Mouse (Mus musculus): ENCODE data around the gene Lcn10.
"Not testable (repeated sequence)": the region's sequence is repeated elsewhere in the genome, so short reads cannot be mapped to it uniquely, and the experiment has no call there.

The Lcn10 gene

GRCm38 (mm10) chr2:25706643-25707481, 24.3 kb downstream of the Lcn10 start, which contains the start of gene Bmyc:
Gene Bmyc (plus strand): TSS chr2:25706739.
- no peak for DNase-seq (ENCODE audit: low read depth, low spot score)

GRCm38 (mm10) chr2:25708121-25708520, 25.6 kb downstream of the Lcn10 start:
- DNase-seq (ENCODE audit: low read depth, low spot score), result no peak

GRCm38 (mm10) chr2:25709056-25709455, 26.5 kb downstream of the Lcn10 start:
- not testable (repeated sequence) for DNase-seq (ENCODE audit: low read depth, low spot score)

- DNase-seq (ENCODE audit: low read depth, low spot score), result not testable (repeated sequence)
Observed at GRCm38 (mm10) chr2:25709791-25710190, 27.3 kb downstream of the Lcn10 start.

GRCm38 (mm10) chr2:25711641-25712040, 29.1 kb downstream of the Lcn10 start:
- DNase-seq (ENCODE audit: low read depth, low spot score), result not testable (repeated sequence)

GRCm38 (mm10) chr2:25717222-25717621, 34.7 kb downstream of the Lcn10 start:
- no peak for DNase-seq (ENCODE audit: low read depth, low spot score)

GRCm38 (mm10) chr2:25733199-25733930, 50.8 kb downstream of the Lcn10 start:
- no peak for DNase-seq (ENCODE audit: low read depth, low spot score)

All from c-Kit-negative CD71-positive TER-119-positive erythroid progenitor cells, embryonic 14.5 days (primary cell).